Mouse (Mus musculus) right cerebral cortex, adult 2 months (tissue): ENCODE data around the gene Prom2.
A peak's percentile ranks its signal among the peaks of the same experiment; 100 is the strongest.

Experiments
- DNase-seq, 2 experiments: peaks; one replicate each; pipeline ENCODE4 v3.0.0; 2021 to 2022; ENCODE audit warnings: low spot score in 2 of 2

Gene Prom2

GRCm38 (mm10) chr2:127484476-127485170 is 56.6 kb downstream of the Prom2 start:
- DNase-seq = no peak

- peak in 1 of 2 experiments; percentile 33 for DNase-seq
Measured at GRCm38 (mm10) chr2:127483001-127483400, 58.3 kb downstream of the Prom2 start.

- peak; percentile 38 to 46 for DNase-seq
Measured at GRCm38 (mm10) chr2:127482533-127482911, 58.7 kb downstream of the Prom2 start.

GRCm38 (mm10) chr2:127481841-127482532 is 59.3 kb downstream of the Prom2 start:
- no peak for DNase-seq

GRCm38 (mm10) chr2:127479763-127480162 is 61.5 kb downstream of the Prom2 start:
- no peak for DNase-seq

- peak; percentile 47 to 48 for DNase-seq
Measured at GRCm38 (mm10) chr2:127479210-127479609, 62.1 kb downstream of the Prom2 start.
